8 mouse cellular contexts compared by ENCODE assay signal in genomic region chr1:43898991-43899714, GRCm38 (mm10). TPM values are rescaled to one million over a fixed set of nuclear protein-coding genes. Genes with fewer than 3 reads are reported as not detected.
DNase-seq lines count a peak whose midpoint lies in the region; ATAC-seq and TF ChIP-seq lines count a peak whose summit lies in the region.

No protein-coding gene starts in this region.

- H3K36me3 ChIP-seq in kidney, adult 2 months (ENCODE audit: control insufficient read depth, insufficient read depth, low read length): no peaks in the 10 kb centered on the region
- no peaks in the 10 kb centered on the region for H3K36me3 ChIP-seq in limb, embryonic 11.5 days (ENCODE audit: control insufficient read depth, insufficient read depth, low read length)
- H3K36me3 ChIP-seq in midbrain, embryonic 16.5 days (ENCODE audit: control insufficient read depth, insufficient read depth, low read length): no peaks in the 10 kb centered on the region

- 0 out of 2 replicates have a peak overlapping the region, but pooled peaks have one; percentile 12 for H3K9ac ChIP-seq in limb, embryonic 11.5 days (ENCODE audit: low read length)
- H3K9ac ChIP-seq in midbrain, embryonic 16.5 days (ENCODE audit: low read depth, low read length): peak overlapping the region; percentile 42

- TF ChIP-seq POLR2A in kidney, adult 2 months (IDR thresholded peaks at IDR 0.05; ENCODE audit: low read depth, low read length): no peak

- H3K4me2 ChIP-seq in limb, embryonic 11.5 days (ENCODE audit: low read depth, severe bottlenecking): peak overlapping the region; percentile 45
- H3K4me2 ChIP-seq in midbrain, embryonic 16.5 days (ENCODE audit: low read length): peak overlapping the region; percentile 63

- H3K27me3 ChIP-seq in kidney, adult 2 months (replicated peaks; ENCODE audit: control insufficient read depth, insufficient read depth, low read length): no peaks in the 10 kb centered on the region
- no peaks in the 10 kb centered on the region for H3K27me3 ChIP-seq in limb, embryonic 11.5 days (ENCODE audit: control insufficient read depth, insufficient read depth, low read length)
- no peaks in the 10 kb centered on the region for H3K27me3 ChIP-seq in midbrain, embryonic 16.5 days (ENCODE audit: control insufficient read depth, insufficient read depth, low read depth, low read length)

- DNase-seq in heart, adult 18-20 months: peak; percentile 18 to 67
- no peak for DNase-seq in heart, postnatal 25 days (ENCODE audit: low spot score)
- DNase-seq in embryo, embryonic 11 days: peak; percentile 90
- DNase-seq in gastrocnemius, postnatal 4 days (ENCODE audit: low spot score in 2 of 2): peak; percentile 38 to 66
- DNase-seq in kidney, adult 2 months: peak; percentile 75
- peak; percentile 86 for DNase-seq in limb, embryonic 11.5 days (ENCODE audit: low spot score)
- DNase-seq in spleen, postnatal 10 days (ENCODE audit: low spot score in 2 of 2): peak; percentile 40 to 79

- H3K27ac ChIP-seq in kidney, adult 2 months (ENCODE audit: insufficient read depth, low read depth, low read length): no peak overlapping the region
- H3K27ac ChIP-seq in limb, embryonic 11.5 days (replicated peaks; ENCODE audit: low read depth, low read length): no peak overlapping the region
- H3K27ac ChIP-seq in midbrain, embryonic 16.5 days (ENCODE audit: low read length): no peak overlapping the region

- no peaks in the 10 kb centered on the region for H3K9me3 ChIP-seq in limb, embryonic 11.5 days (ENCODE audit: control insufficient read depth, low read length)
- no peaks in the 10 kb centered on the region for H3K9me3 ChIP-seq in midbrain, embryonic 16.5 days (replicated peaks; ENCODE audit: control insufficient read depth, low read length, poor library complexity, severe bottlenecking)

- intact Hi-C loops in heart, postnatal 25 days (cut with DNase I): loop anchor here (5.0 kb wide), 1 partner anchor 137 kb away; no protein-coding TSS in a partner anchor

- TF ChIP-seq CTCF in kidney, adult 2 months (conservative IDR thresholded peaks at IDR 0.05; ENCODE audit: insufficient read depth, insufficient read length, low read depth, low read length): peak; percentile 78

- 35% methylated on average over 18 of the region's 18 CpGs for WGBS in kidney, adult 2 months
- 18% methylated on average over 18 of the region's 18 CpGs for WGBS in limb, embryonic 11.5 days
- WGBS in midbrain, embryonic 16.5 days: 9% methylated on average over 18 of the region's 18 CpGs

- ATAC-seq in limb, embryonic 11.5 days (ENCODE audit: insufficient number of reproducible peaks, low FRiP score, low TSS enrichment, low read depth): peak; percentile 65; the same call in 1 of the 2 replicates
- ATAC-seq in midbrain, embryonic 16.5 days: peak; percentile 93

- H3K4me1 ChIP-seq in kidney, adult 2 months (ENCODE audit: control insufficient read depth, insufficient read depth, low read length): peaks cover 2% of the 10 kb centered on the region; the same call in 1 of the 2 replicates
- H3K4me1 ChIP-seq in limb, embryonic 11.5 days (ENCODE audit: control insufficient read depth, insufficient read depth, low read length): no peaks in the 10 kb centered on the region
- peaks cover 3% of the 10 kb centered on the region; the same call in 1 of the 2 replicates for H3K4me1 ChIP-seq in midbrain, embryonic 16.5 days (ENCODE audit: control insufficient read depth, insufficient read depth, low read length)

- no peak overlapping the region for H3K4me3 ChIP-seq in kidney, adult 2 months (ENCODE audit: insufficient read depth, low read depth, low read length)
- no peak overlapping the region for H3K4me3 ChIP-seq in limb, embryonic 11.5 days (ENCODE audit: low read depth, low read length)
- H3K4me3 ChIP-seq in midbrain, embryonic 16.5 days (ENCODE audit: low read depth, low read length): peak overlapping the region; percentile 33

RNA-seq across cellular contexts. Expression of gene Tpp2, which starts 34.3 kb away (rescaled TPM):
- total RNA-seq in heart, adult 18-20 months (2021): 10 to 100 TPM; 43.5 to 43.9 TPM
- 10 to 100 TPM; 41.5 to 44.2 TPM for total RNA-seq in heart, postnatal 25 days (2021)
- total RNA-seq in gastrocnemius, postnatal 4 days (2021): 10 to 100 TPM; 46.8 to 52.8 TPM
- 4.3 and 6.5 TPM in 2 replicates for polyA plus RNA-seq in kidney, adult 2 months (2012; rRNA removed)
- 68.9 and 71.8 TPM in 2 replicates for polyA plus RNA-seq in limb, embryonic 11.5 days (2014; fragmentation: Nextera tagmentation; extraction: Ambion mirVana)
- polyA plus RNA-seq in midbrain, embryonic 16.5 days (2015; fragmentation: Nextera tagmentation; extraction: Ambion mirVana): 58.2 and 59.0 TPM in 2 replicates
